ENCODE assay signal across 16 mouse cellular contexts in genomic region chr3:137367123-137367825, GRCm38 (mm10). TPM values are rescaled to one million over a fixed set of nuclear protein-coding genes. Genes with fewer than 3 reads are reported as not detected.
DNase-seq lines count a peak whose midpoint lies in the region; ATAC-seq lines count a peak whose summit lies in the region.
"Had no signal": no experiment of that assay in that cellular context is flagged by ENCODE, and none has a peak within 500 bp of the region (broad histone marks: within the 10 kb centered on the region; RNA-seq: fewer than 3 reads in every experiment).

No protein-coding gene starts in this region.

- H3K27me3 ChIP-seq in forebrain, embryonic 16.5 days (replicated peaks; ENCODE audit: control insufficient read depth, insufficient read depth, low read length): no peaks in the 10 kb centered on the region
- H3K27me3 ChIP-seq in forebrain, embryonic 10.5 days (ENCODE audit: poor library complexity, severe bottlenecking): no peaks in the 10 kb centered on the region
- no peaks in the 10 kb centered on the region for H3K27me3 ChIP-seq in midbrain, embryonic 15.5 days (replicated peaks)
- H3K27me3 ChIP-seq in midbrain, embryonic 14.5 days (ENCODE audit: control insufficient read depth, insufficient read depth, low read length): no peaks in the 10 kb centered on the region
- no peaks in the 10 kb centered on the region for H3K27me3 ChIP-seq in limb, embryonic 10.5 days (ENCODE audit: low read depth, poor library complexity, severe bottlenecking)
- H3K27me3 ChIP-seq: embryonic facial prominence, embryonic 15.5 days; neural tube, embryonic 13.5 days had no signal

- ATAC-seq in forebrain, embryonic 16.5 days: peak; percentile 38; the same call in 1 of the 2 replicates
- ATAC-seq in midbrain, embryonic 15.5 days (replicated peaks): peak; percentile 45; the same call in 1 of the 2 replicates
- ATAC-seq in midbrain, embryonic 14.5 days (ENCODE audit: low FRiP score, low TSS enrichment): no peak

- no peaks in the 10 kb centered on the region for H3K36me3 ChIP-seq in forebrain, embryonic 16.5 days (ENCODE audit: control insufficient read depth, insufficient read depth)
- no peaks in the 10 kb centered on the region for H3K36me3 ChIP-seq in forebrain, embryonic 10.5 days (replicated peaks)
- no peaks in the 10 kb centered on the region for H3K36me3 ChIP-seq in midbrain, embryonic 15.5 days (replicated peaks)
- no peaks in the 10 kb centered on the region for H3K36me3 ChIP-seq in midbrain, embryonic 14.5 days (ENCODE audit: control insufficient read depth, insufficient read depth, low read length)
- H3K36me3 ChIP-seq in limb, embryonic 10.5 days: no peaks in the 10 kb centered on the region
- H3K36me3 ChIP-seq: embryonic facial prominence, embryonic 15.5 days; heart, embryonic 10.5 days; neural tube, embryonic 13.5 days had no signal

- peaks cover 4% of the 10 kb centered on the region for H3K4me1 ChIP-seq in forebrain, embryonic 16.5 days (replicated peaks; ENCODE audit: control insufficient read depth, insufficient read depth, low read length)
- H3K4me1 ChIP-seq in forebrain, embryonic 10.5 days: peaks cover 3% of the 10 kb centered on the region; the same call in 1 of the 2 replicates
- 0 out of 2 replicates have a peak, but pooled peaks cover 3% of the 10 kb centered on the region for H3K4me1 ChIP-seq in midbrain, embryonic 15.5 days
- H3K4me1 ChIP-seq in midbrain, embryonic 14.5 days (ENCODE audit: control insufficient read depth, insufficient read depth, low read length): peaks cover 3% of the 10 kb centered on the region; the same call in 1 of the 2 replicates
- H3K4me1 ChIP-seq in limb, embryonic 10.5 days: no peaks in the 10 kb centered on the region
- H3K4me1 ChIP-seq: embryonic facial prominence, embryonic 15.5 days; heart, embryonic 10.5 days; neural tube, embryonic 13.5 days had no signal

- H3K4me2 ChIP-seq in forebrain, embryonic 16.5 days (ENCODE audit: low read length): no peak overlapping the region
- H3K4me2 ChIP-seq in midbrain, embryonic 15.5 days: no peak overlapping the region
- no peak overlapping the region for H3K4me2 ChIP-seq in midbrain, embryonic 14.5 days (ENCODE audit: low read length)
- H3K4me2 ChIP-seq: embryonic facial prominence, embryonic 15.5 days; neural tube, embryonic 13.5 days had no signal

- H3K9ac ChIP-seq in forebrain, embryonic 16.5 days (replicated peaks; ENCODE audit: low read depth, low read length): no peak overlapping the region
- no peak overlapping the region for H3K9ac ChIP-seq in midbrain, embryonic 15.5 days
- H3K9ac ChIP-seq in midbrain, embryonic 14.5 days (replicated peaks; ENCODE audit: low read length): no peak overlapping the region
- H3K9ac ChIP-seq: embryonic facial prominence, embryonic 15.5 days; neural tube, embryonic 13.5 days had no signal

- 85% methylated on average over 6 of the region's 6 CpGs for WGBS in forebrain, embryonic 16.5 days
- 93% methylated on average over 6 of the region's 6 CpGs for WGBS in forebrain, embryonic 10.5 days
- WGBS in midbrain, embryonic 15.5 days: 78% methylated on average over 6 of the region's 6 CpGs
- 86% methylated on average over 6 of the region's 6 CpGs for WGBS in midbrain, embryonic 14.5 days
- 91% methylated on average over 6 of the region's 6 CpGs for WGBS in limb, embryonic 10.5 days

- no peak overlapping the region for H3K4me3 ChIP-seq in forebrain, embryonic 16.5 days (replicated peaks; ENCODE audit: low read length)
- H3K4me3 ChIP-seq in forebrain, embryonic 10.5 days: no peak overlapping the region
- no peak overlapping the region for H3K4me3 ChIP-seq in midbrain, embryonic 15.5 days
- H3K4me3 ChIP-seq in midbrain, embryonic 14.5 days (replicated peaks; ENCODE audit: low read depth, low read length): no peak overlapping the region
- no peak overlapping the region for H3K4me3 ChIP-seq in limb, embryonic 10.5 days
- H3K4me3 ChIP-seq: embryonic facial prominence, embryonic 15.5 days; heart, embryonic 10.5 days; neural tube, embryonic 13.5 days had no signal

- H3K9me3 ChIP-seq in forebrain, embryonic 16.5 days (ENCODE audit: control insufficient read depth, low read length): no peaks in the 10 kb centered on the region
- no peaks in the 10 kb centered on the region for H3K9me3 ChIP-seq in forebrain, embryonic 10.5 days
- no peaks in the 10 kb centered on the region for H3K9me3 ChIP-seq in midbrain, embryonic 15.5 days
- H3K9me3 ChIP-seq in midbrain, embryonic 14.5 days (ENCODE audit: control insufficient read depth, low read length): no peaks in the 10 kb centered on the region
- H3K9me3 ChIP-seq in limb, embryonic 10.5 days (replicated peaks): no peaks in the 10 kb centered on the region
- H3K9me3 ChIP-seq: embryonic facial prominence, embryonic 15.5 days; heart, embryonic 10.5 days; neural tube, embryonic 13.5 days had no signal

- H3K27ac ChIP-seq in forebrain, embryonic 16.5 days (ENCODE audit: low read length): no peak overlapping the region; the same call in 1 of the 2 replicates
- H3K27ac ChIP-seq in forebrain, embryonic 10.5 days: no peak overlapping the region
- no peak overlapping the region for H3K27ac ChIP-seq in midbrain, embryonic 15.5 days
- H3K27ac ChIP-seq in midbrain, embryonic 14.5 days (replicated peaks; ENCODE audit: low read depth, low read length): no peak overlapping the region
- H3K27ac ChIP-seq in limb, embryonic 10.5 days: no peak overlapping the region
- H3K27ac ChIP-seq: embryonic facial prominence, embryonic 15.5 days; heart, embryonic 10.5 days; kidney, postnatal 0 days; neural tube, embryonic 13.5 days had no signal

- no peak for DNase-seq in forebrain, embryonic 10.5 days (ENCODE audit: extremely low spot score, low spot score)
- no peak for DNase-seq in midbrain, embryonic 14.5 days
- DNase-seq in cerebellum, adult 9-11 months: peak; percentile 58
- no peak for DNase-seq in ovary, postnatal 10 days (ENCODE audit: low spot score)
- no peak for DNase-seq in limb, embryonic 10.5 days (ENCODE audit: low spot score)
- DNase-seq: adrenal gland, postnatal 14 days; kidney, adult 18-20 months; liver; lung, postnatal 14 days; thymus, postnatal 14 days had no signal

RNA-seq across cellular contexts. Expression of gene Emcn, which starts 26.4 kb away (rescaled TPM):
- 9.5 and 11.8 TPM in 2 replicates for polyA plus RNA-seq in forebrain, embryonic 16.5 days (2015; fragmentation: Nextera tagmentation; extraction: Ambion mirVana)
- 24.3 and 24.6 TPM in 2 replicates for polyA plus RNA-seq in forebrain, embryonic 10.5 days (2016; fragmentation: Nextera tagmentation; extraction: Ambion mirVana)
- 7.5 and 8.7 TPM in 2 replicates for polyA plus RNA-seq in midbrain, embryonic 15.5 days (2015; fragmentation: Nextera tagmentation; extraction: Ambion mirVana)
- 3.7 and 10.8 TPM in 2 replicates for polyA plus RNA-seq in midbrain, embryonic 14.5 days (2014; fragmentation: Nextera tagmentation; extraction: Ambion mirVana)
- 26.4 and 29.6 TPM in 2 replicates for polyA plus RNA-seq in limb, embryonic 10.5 days (2016; fragmentation: Nextera tagmentation; extraction: Ambion mirVana)
